Mouse (Mus musculus) heart, embryonic 15.5 days (tissue): ENCODE measurements around the gene Pole3. TPM values are rescaled to one million over a fixed set of nuclear protein-coding genes. Genes with fewer than 3 reads are reported as not detected.

Experiments used
- polyA plus RNA-seq: library from polyadenylated mRNA; unstranded; fragments of >200 nt; fragmentation: Nextera tagmentation; extraction: Ambion mirVana; gene quantifications from 2 replicates; pipeline ENCODE4 v1.2.1, GENCODE M21; 2015

Pole3 gene
- polyA plus RNA-seq, 1 experiment from 2014 or later = 43.1 TPM

Other genes starting within 250 kb of the Pole3 start
- 15.2 and 19.6 TPM in 2 replicates for gene Fkbp15, start 164.5 kb downstream of the Pole3 start, polyA plus RNA-seq
- 34.9 and 41.0 TPM in 2 replicates for gene Slc31a1, start 164.3 kb downstream of the Pole3 start, polyA plus RNA-seq
- gene Cdc26, start 116.4 kb downstream of the Pole3 start, polyA plus RNA-seq = 79.3 and 82.0 TPM in 2 replicates
- gene Prpf4, start 116.3 kb downstream of the Pole3 start, polyA plus RNA-seq = 11.5 and 13.4 TPM in 2 replicates
- gene Rnf183, start 89.8 kb downstream of the Pole3 start, polyA plus RNA-seq = not detected in 2 replicates
- gene Wdr31, start 54.2 kb downstream of the Pole3 start, polyA plus RNA-seq = 2.5 and 3.2 TPM in 2 replicates
- 1.4 and 4.4 TPM in 2 replicates for gene Bspry, start 45.0 kb downstream of the Pole3 start, polyA plus RNA-seq
- gene Hdhd3, start 21.6 kb downstream of the Pole3 start, polyA plus RNA-seq = 7.6 and 10.8 TPM in 2 replicates
- 56.0 and 65.4 TPM in 2 replicates for gene Alad, start 5.2 kb downstream of the Pole3 start, polyA plus RNA-seq
- 0.20 and 0.37 TPM in 2 replicates for gene 4933430I17Rik, start 301 bp upstream of the Pole3 start, polyA plus RNA-seq
- gene Rgs3, start 34.8 kb upstream of the Pole3 start, polyA plus RNA-seq = 56.9 and 72.2 TPM in 2 replicates